Mouse (Mus musculus) c-Kit-negative CD71-positive TER-119-positive erythroid progenitor cells, embryonic 14.5 days (primary cell): ENCODE measurements around the gene Tmem91.
A peak's percentile ranks its signal among the peaks of the same experiment; 100 is the strongest.

Source experiments
- DNase-seq: peaks from one replicate; pipeline ENCODE4 v3.0.0-alpha.2; 2013; ENCODE audit warnings: low read depth, low spot score

The Tmem91 gene

DNA sequence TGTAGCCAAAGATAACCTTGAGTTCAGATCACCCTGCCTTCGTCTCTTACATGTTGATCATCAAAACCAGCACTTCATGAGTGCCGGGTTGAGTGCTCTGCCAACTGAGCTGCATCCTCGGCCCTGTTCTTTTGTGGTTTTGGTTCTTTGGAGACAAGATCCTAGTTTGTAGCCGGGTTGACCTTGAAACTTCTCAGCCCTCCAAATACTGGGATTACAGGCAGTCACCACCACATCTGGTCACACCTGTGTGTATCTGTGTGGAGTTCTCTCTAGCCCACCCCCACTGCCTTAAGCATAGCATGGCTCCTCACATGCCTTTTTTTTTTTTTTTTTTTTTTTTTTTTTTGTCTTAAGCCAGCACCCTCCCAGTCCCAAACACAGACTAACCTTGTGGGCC lies 4.9 kb downstream of the Tmem91 start:
- no peak for DNase-seq

- no peak for DNase-seq
Observed at GRCm38 (mm10) chr7:25669631-25670030, 5.3 kb downstream of the Tmem91 start.

GRCm38 (mm10) chr7:25669158-25669557 lies 5.8 kb downstream of the Tmem91 start:
- no peak for DNase-seq

GRCm38 (mm10) chr7:25666381-25666780 lies 8.6 kb downstream of the Tmem91 start:
- DNase-seq, result no peak

GRCm38 (mm10) chr7:25658657-25659472 lies 16.1 kb downstream of the Tmem91 start, which contains the start of the genes Bckdha and Exosc5:
Bckdha (minus strand) TSS chr7:25658981.
Exosc5 (plus strand) TSS chr7:25659164.
- peak; percentile 99 for DNase-seq

DNA sequence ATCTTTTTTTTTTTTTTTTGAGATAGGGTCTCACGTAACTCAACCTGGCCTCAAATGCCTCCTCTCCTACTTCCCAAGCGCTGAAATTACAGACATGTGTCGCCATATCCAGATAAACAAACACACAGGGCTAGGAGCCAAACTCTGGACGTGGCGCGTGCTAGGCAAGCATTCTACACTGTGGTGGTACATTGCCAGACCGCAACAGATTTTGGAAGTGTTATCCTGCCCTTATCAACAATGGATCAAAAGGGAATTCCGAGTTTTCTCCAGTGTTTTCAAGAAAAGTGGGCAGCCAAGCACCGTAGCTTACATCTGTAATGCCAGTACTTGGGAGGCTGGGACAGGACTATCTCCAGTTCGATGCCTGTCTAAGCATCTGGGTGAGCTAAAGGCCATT lies 17.2 kb downstream of the Tmem91 start:
- no peak for DNase-seq

DNA sequence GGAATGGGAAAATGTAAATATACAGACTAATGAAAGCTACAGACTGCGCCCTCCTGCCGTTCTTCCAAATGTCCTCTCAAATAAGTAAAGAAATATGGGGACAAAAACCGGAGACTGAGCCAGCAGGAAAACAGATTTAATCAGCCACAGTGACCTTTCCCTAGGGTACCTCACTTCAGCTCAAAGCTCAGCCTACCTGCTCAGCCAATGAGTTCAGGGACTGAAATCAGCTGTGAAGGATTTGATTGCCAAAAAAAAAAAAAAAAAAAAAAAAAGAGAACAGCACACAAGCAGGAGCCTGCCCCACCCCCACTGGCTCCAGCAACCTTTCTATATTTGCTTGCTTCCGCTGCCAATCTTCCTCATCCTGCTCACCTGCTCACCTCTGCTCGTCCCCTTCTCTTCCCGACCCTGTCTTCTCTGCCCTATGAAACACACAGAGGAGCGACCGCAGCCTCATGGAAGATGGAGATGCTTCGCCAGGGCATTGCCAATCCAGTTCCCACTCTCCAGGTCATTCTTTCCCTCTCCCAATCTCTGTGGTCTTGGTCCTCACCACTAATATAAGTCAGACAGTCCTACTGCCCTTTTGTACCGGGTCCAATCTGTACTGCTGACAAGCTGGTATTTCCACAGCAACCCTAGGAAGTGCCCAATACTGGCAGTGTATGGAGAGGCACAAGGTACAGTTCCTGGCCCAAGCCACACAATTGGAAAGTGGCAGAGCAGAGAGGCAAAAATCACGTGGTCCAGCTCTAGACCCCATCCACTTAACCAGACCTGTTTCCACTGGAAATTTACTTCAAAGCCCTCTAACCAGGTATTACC lies 19.2 kb downstream of the Tmem91 start:
- no peak for DNase-seq

GRCm38 (mm10) chr7:25652244-25652759 lies 22.7 kb downstream of the Tmem91 start:
- DNase-seq, result no peak

DNA sequence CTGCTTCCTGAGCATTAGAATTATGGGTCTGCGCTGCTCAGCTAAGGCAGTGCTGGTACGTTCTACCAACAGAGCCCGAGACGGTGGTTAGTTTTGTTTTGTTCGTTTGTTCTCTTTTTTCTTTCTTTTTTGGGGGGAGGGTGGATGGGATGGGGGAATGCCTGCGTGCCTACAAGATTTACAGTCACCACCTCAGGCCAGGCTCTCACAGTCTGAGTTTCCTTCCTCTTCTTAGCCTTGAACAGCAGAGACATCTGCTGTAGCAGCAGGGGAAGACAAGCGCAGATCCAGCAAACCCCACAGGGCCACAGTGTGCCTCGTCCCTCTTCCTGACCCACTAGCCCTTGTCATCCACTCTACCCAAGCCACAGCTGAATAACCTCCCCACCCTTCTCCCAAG lies 23.7 kb downstream of the Tmem91 start:
- no peak for DNase-seq

DNA sequence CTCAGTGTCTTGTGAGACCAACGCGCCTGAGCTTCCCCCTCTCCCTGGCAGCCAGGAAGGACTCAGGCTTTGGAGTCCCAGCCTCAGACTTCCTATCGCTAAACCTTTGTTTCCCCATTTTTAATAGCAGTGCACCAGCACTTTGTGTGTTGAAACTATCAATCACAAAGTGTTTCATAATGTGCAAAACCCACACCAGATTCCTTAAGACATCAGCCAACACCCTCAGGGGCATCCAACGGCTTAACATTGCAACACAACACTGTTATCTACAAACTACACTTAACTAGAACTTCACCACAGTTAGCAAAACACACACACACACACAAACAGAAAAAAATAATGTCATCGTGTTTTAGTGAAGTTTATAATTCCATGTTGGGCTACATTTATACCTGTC lies 25.1 kb downstream of the Tmem91 start:
- no peak for DNase-seq

- no peak for DNase-seq
Observed at GRCm38 (mm10) chr7:25647574-25648123, 27.3 kb downstream of the Tmem91 start.

- DNase-seq, result no peak
Observed at GRCm38 (mm10) chr7:25645074-25645473, 29.9 kb downstream of the Tmem91 start.

GRCm38 (mm10) chr7:25644631-25645030 lies 30.3 kb downstream of the Tmem91 start:
- DNase-seq, result no peak

DNA sequence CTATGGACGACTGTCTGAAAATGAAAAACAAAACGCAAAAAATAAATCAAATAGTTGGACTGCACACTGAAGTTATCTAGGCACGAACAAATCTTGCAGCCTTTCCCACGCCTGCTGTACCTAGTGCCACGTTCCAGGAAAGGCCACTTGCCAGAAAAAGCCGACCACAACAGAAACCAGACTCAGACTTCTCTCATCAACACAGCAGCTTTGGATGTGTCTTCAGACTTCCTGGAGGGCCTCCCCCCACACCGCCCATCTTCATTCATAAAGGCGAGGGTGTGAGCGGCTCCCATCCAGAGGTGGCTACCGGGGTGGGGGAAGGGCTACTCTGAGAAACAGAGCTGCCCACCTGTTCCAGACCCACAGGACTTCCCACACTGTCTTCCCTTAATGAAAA lies 30.8 kb downstream of the Tmem91 start:
- DNase-seq, result no peak

- DNase-seq, result no peak
Observed at GRCm38 (mm10) chr7:25639754-25640153, 35.2 kb downstream of the Tmem91 start.

GRCm38 (mm10) chr7:25637099-25637498 lies 37.9 kb downstream of the Tmem91 start:
- no peak for DNase-seq

DNA sequence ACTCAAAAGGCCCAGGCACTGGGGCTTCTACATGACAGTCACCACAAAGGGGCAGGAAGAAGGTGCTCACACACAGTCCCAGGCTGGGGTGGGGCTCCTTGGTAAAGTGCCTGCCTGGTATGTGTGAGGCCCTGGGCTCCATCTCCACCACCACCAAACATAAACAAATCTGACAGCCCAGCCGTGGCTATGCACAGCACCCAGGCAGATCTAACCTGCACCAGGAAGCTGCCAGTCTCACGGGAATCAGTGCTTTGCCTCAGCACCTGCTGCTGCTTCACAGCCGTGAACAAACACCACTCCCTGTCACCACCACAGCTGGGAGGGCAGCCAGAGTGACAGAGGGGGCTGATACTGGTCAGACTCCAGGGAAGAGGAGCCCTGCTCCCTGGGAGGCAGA lies 38.6 kb downstream of the Tmem91 start:
- no peak for DNase-seq

- DNase-seq, result no peak
Observed at GRCm38 (mm10) chr7:25632679-25633078, 42.3 kb downstream of the Tmem91 start.

DNA sequence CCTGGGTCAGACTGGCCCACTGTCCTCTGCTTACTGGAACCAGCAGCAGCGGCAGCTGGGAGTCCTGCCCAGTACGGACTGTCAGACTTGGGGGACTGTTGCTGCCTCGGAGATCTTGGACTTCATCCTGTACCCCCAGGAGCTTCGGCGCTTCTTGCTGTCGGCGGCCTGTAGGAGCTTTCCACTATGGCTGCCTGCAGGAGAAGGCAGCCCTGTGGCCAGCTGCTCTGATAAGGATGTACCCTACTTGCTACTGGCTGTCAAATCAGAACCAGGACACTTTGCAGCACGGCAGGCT lies 46.7 kb downstream of the Tmem91 start:
- DNase-seq, result no peak

GRCm38 (mm10) chr7:25627431-25628322 lies 47.3 kb downstream of the Tmem91 start:
- peak; percentile 21 for DNase-seq
